Mouse (Mus musculus) CH12.LX (cell line): ENCODE data around the gene Ldlrad3. TPM values are rescaled to one million over a fixed set of nuclear protein-coding genes. Genes with fewer than 3 reads are reported as not detected.

Source experiments
- DNase-seq: peaks from one replicate; pipeline ENCODE4 v3.0.0-alpha.2; 2013; ENCODE audit errors: extremely low read depth
- H3K27ac ChIP-seq: 2 replicates; pipeline ENCODE4 v1.5.1; 2012; ENCODE audit warnings: low read depth, mild to moderate bottlenecking, control low read depth, moderate library complexity; ENCODE audit not compliant: insufficient read depth
- H3K27me3 ChIP-seq: replicated peaks from 2 replicates; pipeline ENCODE3; 2012; ENCODE audit warnings: inconsistent platforms
- H3K36me3 ChIP-seq, 2 experiments: replicated peaks in 1 of 2; 2 replicates each; pipeline versions ENCODE3 to v1.6.1; 2012; ENCODE audit warnings: inconsistent platforms in 1 of 2, low read length in 1 of 2, mild to moderate bottlenecking in 1 of 2, mixed read lengths in 1 of 2, moderate library complexity in 1 of 2; ENCODE audit not compliant: control insufficient read depth in 1 of 2, insufficient read depth in 1 of 2
- H3K4me1 ChIP-seq, 2 experiments: 2 replicates each; pipeline ENCODE4 v1.6.1; 2012; ENCODE audit warnings: inconsistent platforms in 1 of 2, moderate library complexity in 1 of 2; ENCODE audit not compliant: insufficient read depth in 2 of 2, control insufficient read depth in 1 of 2
- H3K4me2 ChIP-seq: 2 replicates; pipeline ENCODE4 v1.6.1; 2012; ENCODE audit warnings: low read depth, mild to moderate bottlenecking, control low read depth; ENCODE audit not compliant: poor library complexity, insufficient read depth, severe bottlenecking
- H3K4me3 ChIP-seq, 3 experiments: fragments of 150-350 bp in 1 of 3; sonication (generic) in 1 of 3; replicated peaks in 1 of 3; 2 replicates each; pipeline versions ENCODE3 to v1.5.1; 2011 to 2012; ENCODE audit warnings: low read depth in 2 of 3, low read length in 2 of 3, mild to moderate bottlenecking in 2 of 3, moderate library complexity in 2 of 3, control low read depth in 1 of 3, improper control_type of control experiment in 1 of 3, inconsistent platforms in 1 of 3, mixed read lengths in 1 of 3; ENCODE audit not compliant: poor library complexity in 1 of 3
- H3K79me2 ChIP-seq: replicated peaks from 2 replicates; pipeline ENCODE4 v1.6.1; 2012; ENCODE audit warnings: mild to moderate bottlenecking, moderate library complexity; ENCODE audit not compliant: control insufficient read depth, poor library complexity, insufficient read depth, severe bottlenecking; ENCODE audit errors: extremely low read depth
- H3K9ac ChIP-seq: 2 replicates; pipeline ENCODE4 v1.6.1; 2012; ENCODE audit warnings: low read depth, mild to moderate bottlenecking, control low read depth, moderate library complexity; ENCODE audit not compliant: insufficient read depth
- H3K9me3 ChIP-seq: replicated peaks from 2 replicates; pipeline ENCODE3; 2012; ENCODE audit warnings: low read length, inconsistent platforms, mixed read lengths
- CHD2 ChIP-seq: IDR thresholded peaks from 2 replicates; pipeline ENCODE4 v1.6.1; 2011; ENCODE audit warnings: low read length, improper control_type of control experiment
- ETS1 ChIP-seq: conservative IDR thresholded peaks from 2 replicates; pipeline ENCODE4 v1.6.1; 2012; ENCODE audit warnings: low read depth, mild to moderate bottlenecking, inconsistent platforms, low read length, improper control_type of control experiment, moderate library complexity
- HCFC1 ChIP-seq: IDR thresholded peaks from 2 replicates; pipeline ENCODE4 v1.6.1; 2012; ENCODE audit warnings: low read depth, mild to moderate bottlenecking, inconsistent platforms, low read length, improper control_type of control experiment
- IRF4 ChIP-seq: IDR thresholded peaks from 2 replicates; pipeline ENCODE4 v1.6.1; 2014; ENCODE audit warnings: low read depth, mild to moderate bottlenecking, inconsistent platforms, low read length, improper control_type of control experiment
- JUN ChIP-seq: IDR thresholded peaks from 2 replicates; pipeline ENCODE4 v1.6.1; 2011; ENCODE audit warnings: low read depth, mild to moderate bottlenecking, low read length, improper control_type of control experiment, moderate library complexity; ENCODE audit not compliant: insufficient read depth
- MAFK ChIP-seq: IDR thresholded peaks from 2 replicates; pipeline ENCODE4 v1.6.1; 2011; ENCODE audit warnings: low read length, improper control_type of control experiment; ENCODE audit not compliant: insufficient replicate concordance
- MEF2A ChIP-seq: IDR thresholded peaks from 2 replicates; pipeline ENCODE4 v1.6.1; 2014; ENCODE audit warnings: low read depth, mild to moderate bottlenecking, inconsistent platforms, low read length, improper control_type of control experiment, borderline replicate concordance
- RAD21 ChIP-seq: IDR thresholded peaks from 2 replicates; pipeline ENCODE4 v1.6.1; 2011; ENCODE audit warnings: low read depth, mild to moderate bottlenecking, low read length, improper control_type of control experiment, moderate library complexity
- RCOR1 ChIP-seq: conservative IDR thresholded peaks from 2 replicates; pipeline ENCODE4 v1.6.1; 2012; ENCODE audit warnings: low read depth, mild to moderate bottlenecking, inconsistent platforms, low read length, improper control_type of control experiment
- TBP ChIP-seq: conservative IDR thresholded peaks from 2 replicates; pipeline ENCODE4 v1.6.1; 2011; ENCODE audit warnings: low read depth, low read length, improper control_type of control experiment
- TCF12 ChIP-seq: IDR thresholded peaks from 2 replicates; pipeline ENCODE4 v1.6.1; 2014; ENCODE audit warnings: low read depth, mild to moderate bottlenecking, inconsistent platforms, low read length, improper control_type of control experiment
- USF1 ChIP-seq: IDR thresholded peaks from 2 replicates; pipeline ENCODE4 v1.6.1; 2014; ENCODE audit warnings: low read depth, mild to moderate bottlenecking, inconsistent platforms, low read length, improper control_type of control experiment
- USF2 ChIP-seq: conservative IDR thresholded peaks from 2 replicates; pipeline ENCODE4 v1.6.1; 2011; ENCODE audit warnings: low read depth, low read length, improper control_type of control experiment
- ZC3H11A ChIP-seq: IDR thresholded peaks from 2 replicates; pipeline ENCODE4 v1.6.1; 2012; ENCODE audit warnings: low read depth, mild to moderate bottlenecking, inconsistent platforms, low read length, improper control_type of control experiment
- ZKSCAN1 ChIP-seq: IDR thresholded peaks from 2 replicates; pipeline ENCODE4 v1.6.1; 2012; ENCODE audit warnings: low read depth, inconsistent platforms, low read length, improper control_type of control experiment, borderline replicate concordance
- ZMIZ1 ChIP-seq: IDR thresholded peaks from 2 replicates; pipeline ENCODE4 v1.6.1; 2012; ENCODE audit warnings: low read depth, mild to moderate bottlenecking, inconsistent platforms, low read length, improper control_type of control experiment
- ZNF384 ChIP-seq: IDR thresholded peaks from 2 replicates; pipeline ENCODE4 v1.6.1; 2012; ENCODE audit warnings: low read depth, low read length, improper control_type of control experiment, inconsistent platforms
- dilution Hi-C: fragments of 300-500 bp; cut with MboI; formaldehyde crosslinking; loops from 2 replicates; pipeline ENCODE4 v1.14.3; 2020; ENCODE audit warnings: low sequenced_read_pairs; ENCODE audit not compliant: extremely low pct_unique_long_range_greater_than_20kb, extremely low pct_ligation_motif_present
- in situ Hi-C: fragments of 300-500 bp; cut with MboI; formaldehyde crosslinking; loops from 3 replicates; pipeline ENCODE4 v1.14.3; 2019; ENCODE audit warnings: low sequenced_read_pairs, low pct_ligation_motif_present, low pct_unique_long_range_greater_than_20kb, mixed read lengths
- polyA plus RNA-seq: library from polyadenylated mRNA; unstranded; fragments of >175 nt; gene quantifications from 2 replicates; pipeline ENCODE4 v1.2.1, GENCODE M21; 2012; ENCODE audit warnings: low read depth; ENCODE audit not compliant: insufficient read length
- total RNA-seq, 2 experiments: library from RNA; depleted of rRNA; stranded (reverse); fragments of 300-350 nt in 1 of 2; fragments of >200 nt in 1 of 2; gene quantifications; 2 replicates each; pipeline ENCODE4 v1.2.3; 2012 to 2014

The Ldlrad3 gene
- total and polyA plus RNA-seq, 3 experiments: 0.30 to 2.7 (median 2.1) TPM

- in situ Hi-C loops (no loop called here), dilution Hi-C loops (no loop called here)
- Histone ChIP-seq H3K4me2 (no peak overlapping the region), H3K27ac (no peak overlapping the region), H3K27me3 (no peaks in the 10 kb centered on the region), H3K9ac (no peak overlapping the region), H3K79me2 (no peaks in the 10 kb centered on the region), H3K9me3 (no peaks in the 10 kb centered on the region), H3K4me3 (no peak overlapping the region), H3K36me3 (no peaks in the 10 kb centered on the region), H3K4me1 (peaks cover 0 to 31% of the 10 kb centered on the region in 2 experiments; a peak in 2 of 4 replicates)
- TF ChIP-seq TBP (no peak), ZKSCAN1 (no peak), ZC3H11A (no peak), MAFK (no peak), JUN (no peak), USF2 (no peak), CHD2 (no peak), HCFC1 (no peak), RAD21 (no peak), ZMIZ1 (no peak)
- DNase-seq: no peak
Observed at GRCm38 (mm10) chr2:102006143-102006542, 180.0 kb downstream of the Ldlrad3 start.

- no peak overlapping the region for H3K9ac ChIP-seq
- peaks cover 0 to 31% of the 10 kb centered on the region in 2 experiments; a peak in 2 of 4 replicates for H3K4me1 ChIP-seq
- no peaks in the 10 kb centered on the region for H3K27me3 ChIP-seq
- H3K27ac ChIP-seq: no peak overlapping the region
- H3K79me2 ChIP-seq: no peaks in the 10 kb centered on the region
- no peak overlapping the region for H3K4me2 ChIP-seq
- dilution Hi-C loops (no loop called here), in situ Hi-C loops (no loop called here)
- H3K36me3 ChIP-seq: no peaks in the 10 kb centered on the region
- TF ChIP-seq TCF12 (no peak), IRF4 (no peak), USF2 (no peak), ETS1 (no peak), USF1 (no peak), RCOR1 (no peak), ZNF384 (no peak), MEF2A (no peak)
- H3K9me3 ChIP-seq: no peaks in the 10 kb centered on the region
- H3K4me3 ChIP-seq: no peak overlapping the region
- DNase-seq: no peak
Observed at GRCm38 (mm10) chr2:102005377-102006007, 180.7 kb downstream of the Ldlrad3 start.
